Mouse (Mus musculus): ENCODE measurements at regions not wholly inside any gene's neighbourhood (a gene's known extent, or its start where the extent isn't known, plus 50 kb on each side); places are given as distances from the start of the nearest gene placed in this dataset.
A peak's percentile ranks its signal among the peaks of the same experiment; 100 is the strongest.

DNA sequence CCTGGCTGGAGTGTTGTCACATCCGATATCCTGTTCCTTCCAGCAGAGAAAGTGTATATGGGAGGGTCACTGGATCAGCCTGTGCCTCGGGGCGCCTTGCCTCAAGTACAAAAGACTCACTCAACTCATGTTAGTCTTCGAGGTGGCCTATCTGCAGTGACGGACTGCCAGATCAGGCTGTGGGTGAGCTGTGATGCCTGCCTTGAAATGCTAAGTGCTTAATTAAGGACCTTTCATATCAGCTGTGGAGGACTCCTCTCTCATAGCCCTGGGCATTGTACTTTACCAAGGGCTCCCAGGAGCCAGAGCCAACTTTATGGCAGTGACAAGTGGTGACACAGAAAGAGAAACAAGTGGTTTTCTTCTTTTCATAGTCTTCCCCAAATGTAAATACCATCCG is 145.8 kb upstream of the Tfap2d start:
- no peaks in the 10 kb centered on the region for H3K36me3 ChIP-seq (ENCODE audit: control insufficient read depth, insufficient read depth, low read length)
- H3K27me3 ChIP-seq (ENCODE audit: control insufficient read depth, insufficient read depth, low read length): no peaks in the 10 kb centered on the region
- H3K79me2 ChIP-seq (ENCODE audit: control insufficient read depth, insufficient read depth, low read length): no peaks in the 10 kb centered on the region
- WGBS: 76% methylated on average over 6 of the region's 6 CpGs
- no peak overlapping the region for H3K4me3 ChIP-seq (ENCODE audit: insufficient read depth, low read depth, low read length)
- 0 out of 2 replicates have a peak, but pooled peaks cover 3% of the 10 kb centered on the region for H3K4me1 ChIP-seq (ENCODE audit: control insufficient read depth, insufficient read depth, low read length)
- H3K27ac ChIP-seq (replicated peaks; ENCODE audit: insufficient read depth, low read depth, low read length): no peak overlapping the region
- DNase-seq (ENCODE audit: extremely low read depth, low read depth, low spot score): no peak
- no peak for TF ChIP-seq POLR2A (IDR thresholded peaks at IDR 0.05; ENCODE audit: extremely low read depth, insufficient read depth, low read length)
- no peak for TF ChIP-seq CTCF (IDR thresholded peaks at IDR 0.05; ENCODE audit: low read depth, low read length)
- H3K9ac ChIP-seq (ENCODE audit: low read depth, low read length): no peak overlapping the region

- no peaks in the 10 kb centered on the region for H3K27me3 ChIP-seq (ENCODE audit: control insufficient read depth, insufficient read depth, low read length)
- H3K79me2 ChIP-seq (ENCODE audit: control insufficient read depth, insufficient read depth, low read length): no peaks in the 10 kb centered on the region
- H3K9ac ChIP-seq (ENCODE audit: low read depth, low read length): no peak overlapping the region
- H3K36me3 ChIP-seq (ENCODE audit: control insufficient read depth, insufficient read depth, low read length): no peaks in the 10 kb centered on the region
- TF ChIP-seq CTCF (IDR thresholded peaks at IDR 0.05; ENCODE audit: low read depth, low read length): no peak
- no peak overlapping the region for H3K27ac ChIP-seq (replicated peaks; ENCODE audit: insufficient read depth, low read depth, low read length)
- DNase-seq (ENCODE audit: extremely low read depth, low read depth, low spot score): peak; percentile 47
- H3K4me1 ChIP-seq (ENCODE audit: control insufficient read depth, insufficient read depth, low read length): 0 out of 2 replicates have a peak, but pooled peaks cover 3% of the 10 kb centered on the region
- H3K4me3 ChIP-seq (ENCODE audit: insufficient read depth, low read depth, low read length): no peak overlapping the region
- 40% methylated on average over 9 of the region's 9 CpGs for WGBS
Observed at GRCm38 (mm10) chr1:18961464-18961863, 141.4 kb upstream of the Tfap2d start.

GRCm38 (mm10) chr1:18961889-18962288 is 140.9 kb upstream of the Tfap2d start:
- no peaks in the 10 kb centered on the region for H3K27me3 ChIP-seq (ENCODE audit: control insufficient read depth, insufficient read depth, low read length)
- H3K9ac ChIP-seq (ENCODE audit: low read depth, low read length): no peak overlapping the region
- no peak for TF ChIP-seq POLR2A (IDR thresholded peaks at IDR 0.05; ENCODE audit: extremely low read depth, insufficient read depth, low read length)
- TF ChIP-seq CTCF (IDR thresholded peaks at IDR 0.05; ENCODE audit: low read depth, low read length): no peak
- H3K4me3 ChIP-seq (ENCODE audit: insufficient read depth, low read depth, low read length): no peak overlapping the region
- H3K27ac ChIP-seq (replicated peaks; ENCODE audit: insufficient read depth, low read depth, low read length): no peak overlapping the region
- 86% methylated on average over 3 of the region's 3 CpGs for WGBS
- H3K79me2 ChIP-seq (ENCODE audit: control insufficient read depth, insufficient read depth, low read length): no peaks in the 10 kb centered on the region
- DNase-seq (ENCODE audit: extremely low read depth, low read depth, low spot score): no peak
- no peaks in the 10 kb centered on the region for H3K36me3 ChIP-seq (ENCODE audit: control insufficient read depth, insufficient read depth, low read length)
- 0 out of 2 replicates have a peak, but pooled peaks cover 3% of the 10 kb centered on the region for H3K4me1 ChIP-seq (ENCODE audit: control insufficient read depth, insufficient read depth, low read length)

- Histone ChIP-seq H3K9ac (ENCODE audit: low read depth, low read length) (no peak overlapping the region), H3K27ac (replicated peaks; ENCODE audit: insufficient read depth, low read depth, low read length) (no peak overlapping the region), H3K4me3 (ENCODE audit: insufficient read depth, low read depth, low read length) (no peak overlapping the region), H3K27me3 (ENCODE audit: control insufficient read depth, insufficient read depth, low read length) (no peaks in the 10 kb centered on the region), H3K79me2 (ENCODE audit: control insufficient read depth, insufficient read depth, low read length) (no peaks in the 10 kb centered on the region), H3K4me1 (ENCODE audit: control insufficient read depth, insufficient read depth, low read length) (peaks cover 4% of the 10 kb centered on the region), H3K36me3 (ENCODE audit: control insufficient read depth, insufficient read depth, low read length) (no peaks in the 10 kb centered on the region)
- 79% methylated on average over 2 of the region's 2 CpGs for WGBS
- TF ChIP-seq CTCF (IDR thresholded peaks at IDR 0.05; ENCODE audit: low read depth, low read length) (no peak), POLR2A (IDR thresholded peaks at IDR 0.05; ENCODE audit: extremely low read depth, insufficient read depth, low read length) (no peak)
- DNase-seq (ENCODE audit: extremely low read depth, low read depth, low spot score): no peak
Observed at GRCm38 (mm10) chr1:18968935-18969334, 133.9 kb upstream of the Tfap2d start.

- TF ChIP-seq CTCF (IDR thresholded peaks at IDR 0.05; ENCODE audit: low read depth, low read length) (no peak), POLR2A (IDR thresholded peaks at IDR 0.05; ENCODE audit: extremely low read depth, insufficient read depth, low read length) (no peak)
- H3K27me3 ChIP-seq (ENCODE audit: control insufficient read depth, insufficient read depth, low read length): no peaks in the 10 kb centered on the region
- H3K79me2 ChIP-seq (ENCODE audit: control insufficient read depth, insufficient read depth, low read length): no peaks in the 10 kb centered on the region
Observed at GRCm38 (mm10) chr1:18970173-18970572, 132.6 kb upstream of the Tfap2d start.

GRCm38 (mm10) chr1:18973826-18974620 is 128.8 kb upstream of the Tfap2d start:
- H3K9ac ChIP-seq (ENCODE audit: low read depth, low read length): no peak overlapping the region
- H3K27ac ChIP-seq (replicated peaks; ENCODE audit: insufficient read depth, low read depth, low read length): no peak overlapping the region
- no peak for DNase-seq (ENCODE audit: extremely low read depth, low read depth, low spot score)
- no peak overlapping the region for H3K4me3 ChIP-seq (ENCODE audit: insufficient read depth, low read depth, low read length)
- H3K27me3 ChIP-seq (ENCODE audit: control insufficient read depth, insufficient read depth, low read length): no peaks in the 10 kb centered on the region
- peaks cover 4% of the 10 kb centered on the region for H3K4me1 ChIP-seq (ENCODE audit: control insufficient read depth, insufficient read depth, low read length)
- WGBS: 75% methylated on average over 6 of the region's 6 CpGs
- TF ChIP-seq POLR2A (IDR thresholded peaks at IDR 0.05; ENCODE audit: extremely low read depth, insufficient read depth, low read length) (no peak), CTCF (IDR thresholded peaks at IDR 0.05; ENCODE audit: low read depth, low read length) (no peak)
- H3K36me3 ChIP-seq (ENCODE audit: control insufficient read depth, insufficient read depth, low read length): no peaks in the 10 kb centered on the region
- H3K79me2 ChIP-seq (ENCODE audit: control insufficient read depth, insufficient read depth, low read length): no peaks in the 10 kb centered on the region

More at GRCm38 (mm10) chr1:18970173-18970572, 132.6 kb upstream of the Tfap2d start:
- H3K36me3 ChIP-seq (ENCODE audit: control insufficient read depth, insufficient read depth, low read length): no peaks in the 10 kb centered on the region
- H3K9ac ChIP-seq (ENCODE audit: low read depth, low read length): no peak overlapping the region
- H3K4me1 ChIP-seq (ENCODE audit: control insufficient read depth, insufficient read depth, low read length): peaks cover 4% of the 10 kb centered on the region
- no peak overlapping the region; the same call in 1 of the 2 replicates for H3K27ac ChIP-seq (replicated peaks; ENCODE audit: insufficient read depth, low read depth, low read length)
- H3K4me3 ChIP-seq (ENCODE audit: insufficient read depth, low read depth, low read length): no peak overlapping the region
- DNase-seq (ENCODE audit: extremely low read depth, low read depth, low spot score): peak; percentile 80
